Mouse (Mus musculus) erythroblast, embryonic 14.5 days (primary cell): ENCODE results near the gene Snrk. TPM values are rescaled to one million over a fixed set of nuclear protein-coding genes. Genes with fewer than 3 reads are reported as not detected.

Experiments used
- H3K27me3 ChIP-seq: 2 replicates; pipeline ENCODE4 v1.6.1; 2012; ENCODE audit warnings: inconsistent platforms; ENCODE audit not compliant: control insufficient read depth
- H3K36me3 ChIP-seq: 2 replicates; pipeline ENCODE4 v1.6.1; 2012; ENCODE audit warnings: mild to moderate bottlenecking, inconsistent platforms; ENCODE audit not compliant: control insufficient read depth
- H3K4me1 ChIP-seq: 2 replicates; pipeline ENCODE4 v1.6.1; 2012; ENCODE audit warnings: inconsistent platforms; ENCODE audit not compliant: control insufficient read depth
- H3K4me3 ChIP-seq: replicated peaks from 2 replicates; pipeline ENCODE3; 2012; ENCODE audit warnings: moderate library complexity, mild to moderate bottlenecking, inconsistent platforms
- H3K9me3 ChIP-seq: 2 replicates; pipeline ENCODE4 v1.6.1; 2012; ENCODE audit warnings: low read length, inconsistent platforms, mixed read lengths; ENCODE audit not compliant: control insufficient read depth
- GATA1 ChIP-seq: IDR thresholded peaks from 2 replicates; pipeline ENCODE4 v1.6.1; 2012; ENCODE audit warnings: low read length, inconsistent platforms, mixed read lengths
- TAL1 ChIP-seq: IDR thresholded peaks from 3 replicates; pipeline ENCODE4 v1.6.1; 2012; ENCODE audit warnings: low read length, inconsistent platforms, mixed read lengths
- polyA plus RNA-seq: library from polyadenylated mRNA; stranded (reverse); fragments of >175 nt; gene quantifications from 2 replicates; pipeline ENCODE4 v1.2.3, GENCODE M21; 2012

Snrk gene
- 0.81 and 1.5 TPM in 2 replicates for polyA plus RNA-seq

GRCm38 (mm10) chr9:122117112-122117616, at the start of gene Snrk:
Gene Snrk, plus strand, starts transcription at chr9:122117266.
- no peaks in the 10 kb centered on the region for H3K9me3 ChIP-seq
- H3K4me1 ChIP-seq = peaks cover 35% of the 10 kb centered on the region
- peaks cover 6% of the 10 kb centered on the region for H3K36me3 ChIP-seq
- peak within 1 kb of the TSS; percentile 84 for H3K4me3 ChIP-seq
- TF ChIP-seq TAL1 = no peak
- no peak for TF ChIP-seq GATA1
- H3K27me3 ChIP-seq = peaks cover 13% of the 10 kb centered on the region

DNA sequence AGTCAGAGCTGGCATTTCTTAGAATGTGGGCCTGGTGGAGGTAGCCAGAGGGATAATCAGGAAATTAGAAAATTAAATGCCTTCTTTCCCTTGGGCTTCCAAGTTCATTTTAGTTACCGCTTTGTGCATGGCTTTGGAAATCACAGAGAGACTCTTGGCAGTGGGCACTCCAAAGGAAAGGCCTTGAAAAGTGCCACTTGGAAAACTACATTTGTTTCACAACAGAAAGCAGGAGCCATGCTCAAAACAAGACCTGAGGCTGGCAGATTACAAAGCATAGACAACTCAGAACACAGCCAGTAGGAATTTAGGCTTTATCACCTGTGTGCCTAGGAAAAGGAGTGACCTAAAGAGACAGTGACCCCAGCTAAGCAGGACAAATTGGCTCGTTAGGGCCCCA, 49.4 kb upstream of the Snrk start:
- H3K9me3 ChIP-seq = no peaks in the 10 kb centered on the region
- H3K4me1 ChIP-seq = no peaks in the 10 kb centered on the region
- H3K36me3 ChIP-seq = no peaks in the 10 kb centered on the region
- H3K4me3 ChIP-seq = no peak overlapping the region
- H3K27me3 ChIP-seq = no peaks in the 10 kb centered on the region
- no peak for TF ChIP-seq GATA1

- Histone ChIP-seq H3K36me3 (no peaks in the 10 kb centered on the region), H3K27me3 (no peaks in the 10 kb centered on the region), H3K4me3 (no peak overlapping the region), H3K4me1 (no peaks in the 10 kb centered on the region), H3K9me3 (no peaks in the 10 kb centered on the region)
- TF ChIP-seq TAL1 (no peak), GATA1 (no peak)
Observed at GRCm38 (mm10) chr9:122069560-122070174, 47.4 kb upstream of the Snrk start.

DNA sequence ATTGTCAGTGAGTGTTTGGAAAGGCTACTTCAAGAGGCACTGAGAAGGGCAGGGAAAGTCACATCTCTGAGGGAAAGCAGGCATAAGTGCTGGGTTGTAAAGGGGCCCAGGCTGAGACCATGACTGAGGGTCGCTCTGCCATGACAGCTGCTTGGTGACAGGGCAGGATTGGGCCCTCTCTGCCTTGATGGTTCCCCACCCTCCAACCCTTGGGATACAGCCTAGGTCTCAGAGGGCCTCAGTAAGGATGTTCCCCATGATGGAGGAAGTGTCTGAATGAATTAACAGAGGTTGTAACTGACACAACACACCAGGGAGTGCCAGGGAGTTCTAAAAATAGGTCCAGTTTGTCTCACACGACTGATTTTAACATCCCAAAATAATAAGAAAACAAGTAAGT, 43.1 kb upstream of the Snrk start:
- Histone ChIP-seq H3K36me3 (no peaks in the 10 kb centered on the region), H3K27me3 (no peaks in the 10 kb centered on the region), H3K9me3 (no peaks in the 10 kb centered on the region), H3K4me3 (no peak overlapping the region), H3K4me1 (no peaks in the 10 kb centered on the region)
- TF ChIP-seq GATA1 = no peak
- TF ChIP-seq TAL1 = no peak

GRCm38 (mm10) chr9:122074575-122074974, 42.5 kb upstream of the Snrk start:
- H3K4me1 ChIP-seq = no peaks in the 10 kb centered on the region
- H3K27me3 ChIP-seq = no peaks in the 10 kb centered on the region
- no peak for TF ChIP-seq TAL1
- TF ChIP-seq GATA1 = no peak
- H3K36me3 ChIP-seq = no peaks in the 10 kb centered on the region
- H3K9me3 ChIP-seq = no peaks in the 10 kb centered on the region
- H3K4me3 ChIP-seq = no peak overlapping the region

- H3K4me1 ChIP-seq = no peaks in the 10 kb centered on the region
- TF ChIP-seq GATA1 (no peak), TAL1 (no peak)
- no peaks in the 10 kb centered on the region for H3K9me3 ChIP-seq
- H3K4me3 ChIP-seq = no peak overlapping the region
- H3K36me3 ChIP-seq = no peaks in the 10 kb centered on the region
- H3K27me3 ChIP-seq = no peaks in the 10 kb centered on the region
Observed at GRCm38 (mm10) chr9:122078456-122078855, 38.6 kb upstream of the Snrk start.

GRCm38 (mm10) chr9:122083698-122084097, 33.4 kb upstream of the Snrk start:
- Histone ChIP-seq H3K9me3 (no peaks in the 10 kb centered on the region), H3K4me3 (no peak overlapping the region), H3K27me3 (no peaks in the 10 kb centered on the region), H3K36me3 (no peaks in the 10 kb centered on the region), H3K4me1 (no peaks in the 10 kb centered on the region)
- TF ChIP-seq TAL1 (no peak), GATA1 (no peak)

- no peaks in the 10 kb centered on the region for H3K36me3 ChIP-seq
Observed at GRCm38 (mm10) chr9:122084175-122084574, 32.9 kb upstream of the Snrk start.

GRCm38 (mm10) chr9:122084636-122085035, 32.4 kb upstream of the Snrk start:
- H3K27me3 ChIP-seq = no peaks in the 10 kb centered on the region
- no peak overlapping the region for H3K4me3 ChIP-seq
- TF ChIP-seq GATA1 (no peak), TAL1 (no peak)
- no peaks in the 10 kb centered on the region for H3K36me3 ChIP-seq
- no peaks in the 10 kb centered on the region for H3K4me1 ChIP-seq
- H3K9me3 ChIP-seq = no peaks in the 10 kb centered on the region

More at GRCm38 (mm10) chr9:122084175-122084574, 32.9 kb upstream of the Snrk start:
- Histone ChIP-seq H3K4me3 (no peak overlapping the region), H3K9me3 (no peaks in the 10 kb centered on the region), H3K4me1 (no peaks in the 10 kb centered on the region), H3K27me3 (no peaks in the 10 kb centered on the region)
- TF ChIP-seq GATA1 (no peak), TAL1 (no peak)

- Histone ChIP-seq H3K27me3 (no peaks in the 10 kb centered on the region), H3K9me3 (no peaks in the 10 kb centered on the region), H3K36me3 (no peaks in the 10 kb centered on the region), H3K4me3 (no peak overlapping the region), H3K4me1 (no peaks in the 10 kb centered on the region)
- no peak for TF ChIP-seq GATA1
- no peak for TF ChIP-seq TAL1
Observed at GRCm38 (mm10) chr9:122085055-122085454, 32.0 kb upstream of the Snrk start.
